Mouse (Mus musculus) cerebellum, adult 11-12 months (tissue): Measurements from ENCODE around the gene Chga.
A peak's percentile ranks its signal among the peaks of the same experiment; 100 is the strongest.

Source experiments
- DNase-seq: peaks from one replicate; pipeline ENCODE4 v3.0.0; 2022

Gene Chga

GRCm38 (mm10) chr12:102554721-102555516, at the start of gene Chga:
Gene Chga (plus strand): TSS chr12:102554969.
- peak; percentile 86 for DNase-seq

DNA sequence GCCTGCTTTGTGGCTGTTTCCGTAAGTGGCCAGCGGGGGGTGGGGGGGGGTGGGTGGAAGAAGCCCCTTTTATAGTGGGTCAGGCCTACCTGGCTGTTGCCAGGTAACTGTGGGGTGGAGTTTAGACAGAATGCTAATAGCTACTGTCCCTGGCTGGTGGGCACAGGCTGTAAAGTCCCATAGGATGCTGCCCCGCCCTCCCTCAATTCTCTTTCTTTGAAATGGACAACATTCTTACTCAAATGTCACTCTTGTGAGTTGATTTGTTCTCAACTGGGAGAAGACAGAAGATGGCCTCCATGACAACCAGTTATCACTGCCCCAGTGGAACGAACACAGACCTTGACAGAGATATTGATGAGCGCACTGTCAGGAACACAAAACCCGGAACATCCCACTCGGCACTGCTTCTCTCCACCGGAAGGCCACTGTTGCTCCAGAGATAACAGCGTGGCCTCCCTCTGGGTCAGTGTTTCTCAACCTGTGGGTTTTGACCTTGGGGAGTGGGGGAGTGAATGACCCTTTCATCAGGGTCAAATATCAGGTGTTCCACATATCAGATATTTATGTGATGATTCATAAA, 49.5 kb upstream of the Chga start:
- DNase-seq = no peak

- no peak for DNase-seq
These were observed 48.8 kb upstream of the Chga start for GRCm38 (mm10) chr12:102505949-102506348.

DNA sequence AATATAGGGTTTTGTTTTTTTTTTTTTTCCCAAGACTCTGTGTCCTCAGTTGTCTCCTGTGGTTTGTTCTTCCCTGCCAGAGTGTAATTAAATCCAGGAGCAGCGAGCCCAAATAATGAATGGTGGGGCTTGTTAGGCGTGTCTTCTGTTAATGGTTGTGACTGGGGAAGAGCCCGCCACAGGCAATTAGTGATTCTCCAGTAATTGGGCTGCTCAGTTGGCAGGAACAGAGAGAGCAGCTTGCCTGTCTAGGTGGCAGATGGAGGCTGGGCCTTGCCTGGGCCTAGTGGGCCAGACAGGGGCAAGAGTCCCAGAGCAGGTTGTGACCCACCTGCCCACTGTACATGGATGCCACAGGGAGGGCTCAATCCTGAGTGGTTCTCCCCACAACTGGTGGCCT, 43.4 kb upstream of the Chga start:
- DNase-seq = peak; percentile 84

GRCm38 (mm10) chr12:102514151-102514550, 40.6 kb upstream of the Chga start:
- no peak for DNase-seq

GRCm38 (mm10) chr12:102514751-102515150, 40.0 kb upstream of the Chga start:
- DNase-seq = no peak

DNA sequence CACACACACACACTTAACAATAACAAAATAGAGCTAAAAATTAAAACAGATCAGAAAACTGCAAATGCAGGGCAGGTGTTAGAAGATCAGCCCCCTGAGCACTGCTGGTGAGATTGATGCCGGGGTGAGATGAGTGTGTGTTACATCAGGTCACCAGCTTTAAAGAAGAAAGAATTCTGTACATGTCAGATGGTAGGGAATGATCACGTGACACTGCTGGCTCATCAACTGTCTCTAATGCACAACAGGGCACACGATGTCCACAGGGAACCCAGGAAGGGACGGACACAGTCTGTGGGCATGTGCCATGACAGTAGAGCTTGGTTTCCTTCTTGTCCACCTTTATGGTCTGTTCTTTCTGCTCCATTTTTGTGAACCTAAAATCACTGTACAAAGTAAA, 38.6 kb upstream of the Chga start:
- DNase-seq = no peak

GRCm38 (mm10) chr12:102517647-102518046, 37.1 kb upstream of the Chga start:
- no peak for DNase-seq

DNA sequence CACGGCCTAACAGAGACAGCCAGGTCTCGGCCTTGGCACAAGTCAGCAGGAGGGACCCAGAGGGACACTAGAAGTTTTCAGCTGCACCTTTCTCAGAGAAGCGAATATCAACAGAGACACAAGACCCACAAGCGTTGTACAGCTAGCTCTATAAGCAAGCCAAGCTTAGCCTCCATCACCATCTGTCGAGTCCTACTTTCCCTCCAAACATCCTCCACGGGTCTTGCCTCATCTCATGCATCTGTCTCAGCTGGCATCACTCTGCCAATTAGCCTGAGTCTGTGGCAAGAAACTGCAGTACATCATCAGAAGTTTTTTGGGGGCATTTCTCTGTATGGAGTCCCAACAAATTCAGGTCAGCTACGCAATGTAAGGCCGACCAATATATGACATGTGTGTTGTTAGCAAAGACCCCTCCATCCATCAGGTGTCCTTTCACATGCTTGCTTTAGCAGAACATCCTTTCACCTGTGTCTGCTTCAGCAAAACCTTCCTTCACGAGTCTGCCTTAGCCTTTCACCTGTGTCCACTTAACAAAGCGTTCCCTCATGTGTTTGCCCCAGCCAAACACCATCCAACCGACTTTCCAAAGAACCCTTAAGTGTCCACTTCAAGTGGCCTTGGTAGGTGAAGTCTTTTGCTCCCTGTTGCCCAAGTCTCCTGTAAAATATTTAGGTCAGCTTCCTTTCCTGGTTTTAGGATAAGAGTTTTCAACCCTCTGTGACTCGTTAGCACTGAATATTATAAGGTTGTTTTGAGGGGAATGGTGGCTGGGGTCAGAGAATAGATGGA, 34.6 kb upstream of the Chga start:
- DNase-seq = no peak

- peak; percentile 34 for DNase-seq
These were observed 32.9 kb upstream of the Chga start for GRCm38 (mm10) chr12:102521777-102522319.

DNA sequence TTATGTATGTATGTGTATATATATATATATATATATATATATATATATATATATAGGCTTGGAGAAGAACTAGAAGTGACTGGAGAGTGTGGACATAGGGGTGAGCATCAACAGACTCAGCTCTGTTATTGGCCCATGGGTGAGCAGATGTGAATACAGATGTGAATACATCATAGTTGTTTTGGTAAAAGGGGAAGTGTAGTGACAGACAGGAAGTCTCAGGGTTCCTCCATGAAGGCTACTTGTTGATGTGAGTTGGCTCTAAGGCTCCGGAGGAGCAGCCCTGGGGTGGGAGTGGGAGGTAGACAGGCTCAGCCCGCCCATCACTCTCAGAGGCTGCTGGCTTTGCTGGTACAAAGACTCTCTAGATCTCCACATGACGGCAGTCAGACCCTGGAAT, 30.6 kb upstream of the Chga start:
- DNase-seq = no peak

DNA sequence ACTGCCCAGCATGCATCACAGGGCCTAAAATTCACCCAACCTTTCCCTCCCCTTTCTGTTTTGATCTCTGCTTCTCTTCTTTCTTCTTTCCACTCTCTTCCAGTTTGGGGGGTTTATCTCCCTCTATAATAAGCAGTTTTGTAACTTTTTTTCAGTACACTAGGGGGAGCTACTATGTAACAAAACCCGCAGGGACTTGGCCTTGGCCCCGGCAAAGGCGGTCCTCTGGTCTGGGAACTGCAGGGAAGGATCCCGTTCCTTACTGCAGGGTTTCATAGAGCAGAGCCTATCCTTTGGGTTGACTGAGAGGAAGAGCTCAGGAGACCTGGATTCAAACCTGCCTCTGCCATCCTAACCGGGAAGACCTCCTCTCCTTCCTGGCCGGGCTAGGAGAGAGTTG, 30.0 kb upstream of the Chga start:
- DNase-seq = no peak

GRCm38 (mm10) chr12:102527989-102528388, 26.8 kb upstream of the Chga start:
- no peak for DNase-seq

DNA sequence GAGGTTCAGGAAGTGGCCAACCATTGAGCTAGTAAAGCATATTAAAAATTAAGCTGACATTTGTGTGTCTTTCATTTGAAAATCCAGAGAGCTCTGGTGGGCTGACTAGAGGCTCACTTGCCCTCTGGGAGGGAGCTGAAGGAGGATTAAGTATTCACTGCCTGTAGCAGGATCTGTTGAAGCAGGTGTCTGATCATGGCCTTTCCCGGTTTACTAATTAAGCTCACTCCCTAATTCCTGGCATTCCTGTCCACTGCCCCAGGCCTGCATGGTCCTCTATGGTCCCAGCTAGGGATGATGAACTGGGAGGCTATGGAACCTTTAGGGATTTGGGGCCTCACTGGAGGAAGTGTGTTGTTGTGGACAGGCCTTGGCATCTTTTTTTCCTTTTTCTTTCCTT, 19.0 kb upstream of the Chga start:
- no peak for DNase-seq

GRCm38 (mm10) chr12:102540278-102540677, 14.5 kb upstream of the Chga start:
- DNase-seq = no peak

- no peak for DNase-seq
These were observed 13.6 kb upstream of the Chga start for GRCm38 (mm10) chr12:102541168-102541567.

DNA sequence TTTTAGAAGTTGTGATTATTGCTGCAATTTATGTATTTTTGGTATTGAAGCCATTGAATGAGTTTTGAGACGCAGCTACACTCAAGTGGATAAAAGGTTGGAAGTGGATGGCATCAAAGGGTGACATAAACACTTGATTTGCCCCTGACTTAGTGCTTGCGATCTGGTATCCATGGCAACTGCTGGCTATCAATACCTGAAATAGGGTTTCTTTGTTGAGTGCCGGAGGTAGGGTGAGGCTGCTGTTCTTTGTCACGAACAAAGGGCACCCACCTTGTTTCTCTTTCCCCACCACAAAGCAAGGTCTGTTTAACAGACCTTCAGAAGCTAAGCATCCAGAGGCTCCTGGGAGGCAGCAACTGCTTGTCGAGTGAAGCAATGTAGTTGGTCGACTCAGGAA, 9.6 kb upstream of the Chga start:
- no peak for DNase-seq

DNA sequence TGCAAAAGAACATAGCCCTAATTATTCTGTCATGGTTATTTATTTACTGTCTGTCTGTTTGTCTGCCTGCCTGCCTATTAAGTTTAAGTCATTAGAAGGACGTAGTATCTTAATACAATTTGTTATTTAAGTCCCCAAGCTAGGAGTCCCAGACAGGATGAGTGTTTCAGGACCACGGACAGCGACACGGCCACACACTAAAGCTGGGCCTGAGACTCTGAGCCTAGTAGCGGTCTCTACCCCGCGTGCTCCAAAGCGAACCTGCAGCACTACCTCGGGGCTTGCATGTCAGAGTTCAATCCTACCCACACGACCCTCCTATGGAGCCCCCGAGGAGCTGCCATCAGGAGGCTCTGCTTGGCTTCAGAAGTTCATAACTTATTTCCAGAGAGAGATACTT, 4.2 kb upstream of the Chga start:
- DNase-seq = no peak

- no peak for DNase-seq
These were observed 3.6 kb upstream of the Chga start for GRCm38 (mm10) chr12:102551186-102551585.

GRCm38 (mm10) chr12:102552001-102552400, 2.8 kb upstream of the Chga start:
- no peak for DNase-seq

- DNase-seq = no peak
These were observed 979 bp upstream of the Chga start for GRCm38 (mm10) chr12:102553705-102554275.

- peak; percentile 58 for DNase-seq
These were observed 1.1 kb downstream of the Chga start for GRCm38 (mm10) chr12:102555850-102556249.

GRCm38 (mm10) chr12:102557372-102557771, 2.6 kb downstream of the Chga start:
- DNase-seq = no peak
